Mouse (Mus musculus): ENCODE data around the gene Ube2j1.

Ube2j1 gene

GRCm38 (mm10) chr4:33071337-33071736, 40.1 kb downstream of the Ube2j1 start:
- DNase-seq (ENCODE audit: low read depth), result no peak

DNA sequence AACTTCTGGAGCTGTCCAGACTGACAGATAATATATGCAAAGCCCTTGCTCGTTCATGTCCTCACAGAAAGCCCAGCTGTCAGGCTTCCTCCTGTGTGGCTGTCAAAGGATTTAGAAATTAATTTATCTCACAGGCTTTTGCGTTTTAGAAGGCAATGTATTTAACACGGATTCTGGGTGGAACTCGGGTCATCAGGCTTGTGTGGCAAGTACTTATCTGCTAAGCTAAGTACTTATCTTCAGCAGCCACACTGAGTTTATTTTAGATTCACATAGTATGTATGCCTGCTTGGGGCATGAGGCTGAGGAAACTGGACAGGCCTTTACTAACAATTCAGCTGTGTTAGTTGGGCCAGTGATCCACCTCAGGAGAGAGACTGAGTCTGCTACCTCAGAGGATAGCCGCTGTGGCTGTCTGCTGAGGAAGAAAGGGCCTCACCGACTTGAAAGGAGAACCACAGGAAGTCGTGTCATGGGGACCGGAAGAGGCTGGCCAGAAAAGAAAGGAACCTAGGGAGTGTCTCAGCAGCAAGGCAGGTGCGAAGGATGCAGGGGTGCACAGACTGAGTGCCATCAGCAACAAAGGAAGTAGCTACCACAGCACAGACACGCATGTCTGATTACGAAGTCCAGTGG, 41.4 kb downstream of the Ube2j1 start:
- DNase-seq (ENCODE audit: low read depth), result peak; percentile 23

DNA sequence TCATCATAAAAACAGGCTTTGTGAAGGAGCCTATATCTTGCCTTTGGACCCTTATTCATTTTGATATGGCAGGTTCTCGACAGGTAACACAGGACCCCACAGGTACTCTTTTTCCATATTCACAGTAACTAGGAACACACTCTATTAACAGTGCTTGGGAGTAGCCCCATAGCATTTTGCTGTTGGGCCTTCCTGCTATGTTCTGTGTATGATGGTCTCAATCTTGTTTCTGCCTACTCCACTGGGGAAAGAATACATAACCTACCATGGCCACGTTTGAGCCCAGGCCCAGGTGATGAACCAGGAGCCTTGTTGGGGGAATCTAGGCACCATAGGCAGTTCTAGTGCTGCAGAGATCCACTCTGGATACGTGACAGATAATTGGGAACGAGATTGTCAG, 43.2 kb downstream of the Ube2j1 start:
- DNase-seq (ENCODE audit: low read depth), result no peak

DNA sequence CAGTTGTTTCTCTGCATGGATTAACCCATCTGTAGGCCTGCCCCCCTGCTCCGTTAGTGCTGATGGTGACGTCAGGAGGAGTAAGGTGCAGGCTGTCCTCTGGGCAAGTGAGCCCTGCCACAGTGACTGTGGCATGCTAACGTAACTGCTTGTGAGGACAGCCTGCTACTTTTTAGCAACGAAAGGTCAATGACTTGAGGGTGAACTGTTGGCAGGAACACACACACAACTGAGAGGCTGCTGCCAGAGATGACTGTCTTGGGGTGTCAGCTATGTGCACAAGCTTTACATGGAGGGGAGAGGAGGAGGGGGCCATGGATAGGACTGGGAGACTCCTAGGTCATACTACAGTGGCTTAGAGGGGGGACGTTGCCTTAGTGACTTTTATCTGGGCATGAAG, 43.6 kb downstream of the Ube2j1 start:
- DNase-seq (ENCODE audit: low read depth), result no peak

- no peak for DNase-seq (ENCODE audit: low read depth)
Observed at GRCm38 (mm10) chr4:33075776-33076524, 44.7 kb downstream of the Ube2j1 start.

DNA sequence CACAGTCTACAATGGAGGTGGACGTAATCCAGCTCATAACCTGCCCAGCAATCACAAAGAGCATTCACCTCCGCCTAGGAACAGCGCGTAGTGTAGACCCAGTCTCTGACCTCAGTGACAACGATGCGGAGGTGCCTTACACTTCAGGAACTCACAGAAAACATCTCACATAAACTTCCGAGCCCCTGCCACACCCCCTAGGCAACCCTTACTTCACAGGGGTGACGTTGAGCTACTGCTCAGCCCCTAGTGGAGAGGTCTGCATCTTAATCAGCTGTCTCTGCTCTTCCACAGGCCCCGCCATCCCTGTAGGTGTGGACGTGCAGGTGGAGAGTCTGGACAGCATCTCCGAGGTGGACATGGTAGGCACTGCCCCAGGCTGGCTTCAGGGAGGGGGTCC, 45.9 kb downstream of the Ube2j1 start:
- no peak for DNase-seq (ENCODE audit: low read depth)

- no peak for DNase-seq (ENCODE audit: low read depth)
Observed at GRCm38 (mm10) chr4:33077724-33078123, 46.5 kb downstream of the Ube2j1 start.

GRCm38 (mm10) chr4:33078492-33078891, 47.3 kb downstream of the Ube2j1 start:
- no peak for DNase-seq (ENCODE audit: low read depth)

DNA sequence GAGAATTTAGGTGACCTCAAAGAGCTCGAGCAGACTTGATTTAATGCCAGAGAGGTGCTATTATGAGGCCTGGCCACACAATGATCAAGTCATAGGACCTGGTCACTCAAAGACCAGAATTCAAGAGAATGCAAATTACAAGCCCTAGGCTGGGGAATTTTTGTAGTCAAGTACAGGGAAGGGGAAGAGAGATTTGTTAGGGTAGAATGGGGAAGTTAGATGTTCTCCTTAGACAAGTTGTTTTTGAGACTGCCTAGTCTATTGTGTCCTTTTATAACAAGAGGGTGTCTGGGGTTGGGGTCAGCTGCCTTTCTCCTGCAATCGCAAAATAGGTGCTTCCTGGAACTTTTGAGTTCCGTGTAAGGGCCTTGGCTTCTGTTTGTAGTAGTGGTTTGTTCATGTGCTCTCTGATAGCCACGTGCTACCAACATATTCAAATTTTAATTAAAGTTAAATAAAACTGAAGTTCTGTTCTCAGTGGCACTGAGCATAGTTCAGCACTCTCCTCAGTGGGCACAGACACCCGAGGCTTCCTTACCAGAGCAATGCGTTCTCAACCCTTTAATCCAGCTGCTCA, 68.0 kb downstream of the Ube2j1 start:
- DNase-seq (ENCODE audit: low read depth), result no peak
